Mouse (Mus musculus) heart, embryonic 14.5 days (tissue): ENCODE results near the gene Tmem121. TPM values are rescaled to one million over a fixed set of nuclear protein-coding genes. Genes with fewer than 3 reads are reported as not detected.

Experiments
- ATAC-seq: fragments of 200-750 bp; cut with Nextera tagmentation; 2 replicates; pipeline ENCODE4 v1.8.0; 2017; ENCODE audit warnings: low read depth, moderate TSS enrichment; ENCODE audit not compliant: insufficient number of reproducible peaks, insufficient read depth, low FRiP score
- H3K27ac ChIP-seq, 2 experiments: fragments of 200-500 bp in 1 of 2; fragments of 300-500 bp in 1 of 2; sonication (generic) in 1 of 2; replicated peaks in 1 of 2; 2 replicates each; pipeline ENCODE4 v1.5.1; 2012 to 2014; ENCODE audit warnings: low read depth in 2 of 2, low read length in 2 of 2, control low read depth in 1 of 2, mild to moderate bottlenecking in 1 of 2, mixed read lengths in 1 of 2; ENCODE audit not compliant: control insufficient read depth in 1 of 2, insufficient read depth in 1 of 2
- H3K27me3 ChIP-seq: fragments of 300-500 bp; sonication (generic); 2 replicates; pipeline ENCODE4 v1.6.1; 2014; ENCODE audit warnings: mild to moderate bottlenecking, low read length, control low read depth; ENCODE audit not compliant: control insufficient read depth, insufficient read depth
- H3K36me3 ChIP-seq: fragments of 300-500 bp; sonication (generic); 2 replicates; pipeline ENCODE4 v1.6.1; 2014; ENCODE audit warnings: mild to moderate bottlenecking, control low read depth, low read length, mixed read lengths; ENCODE audit not compliant: control insufficient read depth, insufficient read depth
- H3K4me1 ChIP-seq, 2 experiments: fragments of 200-500 bp in 1 of 2; fragments of 300-500 bp in 1 of 2; sonication (generic) in 1 of 2; 2 replicates each; pipeline ENCODE4 v1.6.1; 2012 to 2014; ENCODE audit warnings: low read length in 2 of 2, control low read depth in 1 of 2, mixed read lengths in 1 of 2; ENCODE audit not compliant: control insufficient read depth in 2 of 2, insufficient read depth in 2 of 2
- H3K4me2 ChIP-seq: fragments of 300-500 bp; sonication (generic); 2 replicates; pipeline ENCODE4 v1.6.1; 2014; ENCODE audit warnings: mild to moderate bottlenecking, low read length
- H3K4me3 ChIP-seq, 2 experiments: fragments of 200-500 bp in 1 of 2; fragments of 300-500 bp in 1 of 2; sonication (generic) in 1 of 2; 2 replicates each; pipeline ENCODE4 v1.5.1; 2012 to 2014; ENCODE audit warnings: low read length in 2 of 2, mild to moderate bottlenecking in 2 of 2, control low read depth in 1 of 2, low read depth in 1 of 2, moderate library complexity in 1 of 2; ENCODE audit not compliant: control insufficient read depth in 1 of 2, insufficient read depth in 1 of 2
- H3K9ac ChIP-seq: fragments of 300-500 bp; sonication (generic); 2 replicates; pipeline ENCODE4 v1.6.1; 2014; ENCODE audit warnings: mild to moderate bottlenecking, low read length
- H3K9me3 ChIP-seq: fragments of 300-500 bp; sonication (generic); 2 replicates; pipeline ENCODE4 v1.6.1; 2016; ENCODE audit warnings: low read length, control low read depth; ENCODE audit not compliant: control insufficient read depth
- WGBS: fragments of 180-500 bp; shearing (Covaris S2); extraction: QIAGEN DNeasy Blood & Tissue Kit; methylation state at CpG from one replicate; pipeline ENCODE4 v1.1.7; 2014; 5-methylcytosine and 5-hydroxymethylcytosine counted together
- polyA plus RNA-seq: library from polyadenylated mRNA; unstranded; fragments of >200 nt; fragmentation: Nextera tagmentation; extraction: Ambion mirVana; gene quantifications from 2 replicates; pipeline ENCODE4 v1.2.1, GENCODE M21; 2014

The Tmem121 gene
- polyA plus RNA-seq, 1 experiment from 2014 or later: 1.2 TPM

DNA sequence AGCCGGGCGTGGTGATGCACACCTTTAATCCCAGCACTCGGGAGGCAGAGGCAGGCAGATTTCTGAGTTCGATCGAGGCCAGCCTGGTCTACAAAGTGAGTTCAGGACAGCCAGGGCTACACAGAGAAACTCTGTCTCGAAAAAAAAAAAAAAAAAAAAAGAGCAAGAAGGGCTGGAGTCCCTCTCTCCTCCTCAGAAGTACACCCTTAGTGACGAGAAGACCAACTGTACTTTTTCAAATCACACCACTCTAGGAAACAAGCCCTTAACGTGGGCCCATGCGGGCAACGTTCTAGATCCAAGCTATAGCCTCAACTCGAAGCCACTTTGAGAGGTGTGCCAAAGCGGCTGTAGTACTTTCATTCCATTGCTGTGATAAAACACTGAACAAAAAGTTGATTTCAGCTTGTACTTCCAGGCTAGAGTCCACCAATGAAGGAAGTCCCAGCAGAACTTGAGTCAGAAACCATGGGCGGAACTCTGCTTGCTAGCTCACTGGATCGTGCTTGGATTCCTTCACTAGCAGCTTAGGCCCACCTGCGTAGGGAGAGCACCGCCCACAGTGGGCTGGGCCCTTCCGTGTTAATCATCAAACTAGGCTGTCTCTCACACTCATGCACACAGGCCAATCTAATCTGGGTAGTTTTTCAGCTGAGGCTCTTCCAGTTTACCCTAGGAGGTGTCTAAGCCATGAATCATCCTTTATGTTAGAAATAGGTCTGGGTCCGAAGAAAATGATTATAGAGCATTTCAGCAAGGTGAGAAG, 8.6 kb upstream of the Tmem121 start:
- ATAC-seq: no peak
- H3K9ac ChIP-seq: no peak overlapping the region
- H3K27ac ChIP-seq: no peak overlapping the region
- no peak overlapping the region for H3K4me3 ChIP-seq
- H3K36me3 ChIP-seq: no peaks in the 10 kb centered on the region
- no peaks in the 10 kb centered on the region for H3K4me1 ChIP-seq
- H3K9me3 ChIP-seq: no peaks in the 10 kb centered on the region
- no peak overlapping the region for H3K4me2 ChIP-seq
- H3K27me3 ChIP-seq: no peaks in the 10 kb centered on the region
- 84% methylated on average over 18 of the region's 18 CpGs for WGBS

DNA sequence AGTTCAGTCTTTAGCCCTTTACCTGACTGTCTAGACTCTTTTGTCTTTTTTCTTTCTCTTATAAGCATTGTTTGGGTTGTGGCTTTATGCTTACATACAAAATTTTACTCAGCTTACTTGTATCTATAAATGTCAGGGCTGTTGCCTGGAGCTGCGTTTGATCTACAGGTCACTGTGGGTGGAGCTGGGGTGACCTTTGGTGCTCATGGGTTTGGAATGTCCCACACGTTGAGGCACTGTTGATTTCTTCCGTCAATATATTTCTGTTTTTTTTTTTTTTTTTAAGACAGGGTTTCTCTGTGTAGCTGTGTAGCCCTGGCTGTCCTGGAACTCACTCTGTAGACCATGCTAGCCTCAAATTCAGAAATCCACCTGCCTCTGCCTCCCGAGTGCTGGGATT, 4.7 kb upstream of the Tmem121 start:
- Histone ChIP-seq H3K27ac (no peak overlapping the region), H3K4me1 (peaks cover 2 to 7% of the 10 kb centered on the region in 2 experiments; a peak in 1 of 4 replicates), H3K4me2 (no peak overlapping the region), H3K36me3 (no peaks in the 10 kb centered on the region), H3K27me3 (peaks cover 17% of the 10 kb centered on the region), H3K4me3 (no peak overlapping the region), H3K9me3 (no peaks in the 10 kb centered on the region), H3K9ac (no peak overlapping the region)
- WGBS: 53% methylated on average over 4 of the region's 4 CpGs
- ATAC-seq: no peak

DNA sequence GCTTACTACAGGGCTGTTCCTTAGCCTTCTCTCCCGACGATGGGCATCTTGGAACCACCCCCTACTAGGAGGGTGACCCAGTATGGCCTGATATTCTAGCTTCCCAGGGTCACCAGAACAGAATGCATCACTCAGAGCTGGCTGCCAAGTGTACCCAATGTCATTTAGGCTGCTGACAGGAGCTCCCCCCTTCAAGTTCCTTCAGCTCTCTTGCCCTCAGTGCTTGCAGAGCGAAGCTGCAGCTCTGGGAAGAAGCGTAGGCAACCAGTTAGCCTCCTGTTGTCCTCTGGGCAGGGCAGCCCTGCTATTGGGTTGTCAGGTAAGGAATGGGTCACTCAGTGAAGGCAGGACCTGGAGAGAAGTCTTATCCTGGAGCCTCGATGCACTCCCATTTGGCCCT, 785 bp upstream of the Tmem121 start:
- Histone ChIP-seq H3K4me2 (no peak overlapping the region), H3K27ac (no peak overlapping the region), H3K27me3 (peaks cover 48% of the 10 kb centered on the region), H3K4me1 (peaks cover 4 to 24% of the 10 kb centered on the region in 2 experiments; a peak in 3 of 4 replicates), H3K9ac (no peak overlapping the region), H3K9me3 (no peaks in the 10 kb centered on the region), H3K4me3 (no peak overlapping the region), H3K36me3 (no peaks in the 10 kb centered on the region)
- 51% methylated on average over 5 of the region's 5 CpGs for WGBS
- no peak for ATAC-seq

DNA sequence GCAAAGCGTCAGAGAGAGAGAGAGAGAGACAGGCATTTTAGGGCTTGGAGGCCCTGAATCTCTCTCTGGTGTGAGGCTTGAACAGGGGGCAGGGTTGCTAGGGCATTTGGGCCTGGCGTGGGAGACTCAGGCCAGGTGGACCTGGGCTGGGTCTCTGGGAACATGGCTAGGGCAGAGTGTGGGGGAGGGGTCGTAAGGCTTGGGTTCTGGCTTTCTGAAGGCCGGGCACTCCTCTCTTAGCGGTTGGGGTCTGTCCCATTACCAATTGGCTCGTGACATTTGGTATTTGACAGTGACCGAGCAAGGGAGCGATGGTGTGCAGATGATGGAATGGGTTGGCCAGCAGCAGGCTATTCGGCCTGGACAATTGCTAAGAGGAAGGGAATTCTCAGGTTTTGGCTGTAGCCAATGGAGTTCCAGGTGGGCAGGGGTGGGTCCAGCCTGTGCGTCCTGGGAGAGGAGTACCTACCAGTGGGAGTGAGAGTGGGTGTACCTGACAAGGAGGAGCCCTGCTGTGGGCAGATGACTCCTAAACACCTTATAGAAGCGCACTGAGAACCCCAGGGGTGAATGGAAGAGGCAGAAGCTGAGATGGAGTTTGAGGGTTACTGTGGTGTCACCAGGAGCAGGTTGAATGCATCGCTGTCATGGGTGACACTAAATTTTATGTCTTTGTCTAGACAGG, 738 bp downstream of the Tmem121 start:
- 44% methylated on average over 12 of the region's 12 CpGs for WGBS
- peak overlapping the region; percentile 56 to 59 for H3K4me3 ChIP-seq
- peak overlapping the region; percentile 64 for H3K9ac ChIP-seq
- peaks cover 48% of the 10 kb centered on the region for H3K27me3 ChIP-seq
- H3K27ac ChIP-seq: no peak overlapping the region
- no peaks in the 10 kb centered on the region for H3K36me3 ChIP-seq
- H3K4me2 ChIP-seq: peak overlapping the region; percentile 88
- no peak for ATAC-seq
- peaks cover 4 to 24% of the 10 kb centered on the region in 2 experiments; a peak in 3 of 4 replicates for H3K4me1 ChIP-seq
- H3K9me3 ChIP-seq: no peaks in the 10 kb centered on the region

DNA sequence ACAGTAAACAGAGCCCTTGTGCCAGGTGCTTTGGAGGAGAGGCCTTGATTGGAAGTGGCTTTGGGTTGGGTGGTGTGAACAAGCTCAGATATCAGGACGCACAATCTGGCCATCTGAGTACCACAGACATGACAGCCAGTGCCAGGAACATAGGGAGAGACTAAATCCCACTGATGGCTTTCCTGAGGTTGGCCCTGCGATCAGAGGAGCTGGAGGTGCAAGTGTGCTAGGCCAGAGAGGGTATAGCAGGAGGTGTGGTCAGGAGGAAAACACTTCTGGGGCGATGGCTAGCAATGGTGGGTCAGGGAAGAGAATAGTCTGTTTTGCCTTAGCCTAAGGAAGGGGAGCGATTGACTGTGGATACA, 1.3 kb downstream of the Tmem121 start:
- WGBS: 50% methylated on average over 4 of the region's 4 CpGs
- Histone ChIP-seq H3K4me1 (peaks cover 4 to 24% of the 10 kb centered on the region in 2 experiments; a peak in 3 of 4 replicates), H3K4me3 (peak overlapping the region in 1 of 2 experiments; percentile 39; a peak in 2 of 4 replicates), H3K36me3 (no peaks in the 10 kb centered on the region), H3K4me2 (peak overlapping the region; percentile 84), H3K27me3 (peaks cover 48% of the 10 kb centered on the region), H3K9ac (no peak overlapping the region), H3K27ac (no peak overlapping the region), H3K9me3 (no peaks in the 10 kb centered on the region)
- ATAC-seq: no peak

DNA sequence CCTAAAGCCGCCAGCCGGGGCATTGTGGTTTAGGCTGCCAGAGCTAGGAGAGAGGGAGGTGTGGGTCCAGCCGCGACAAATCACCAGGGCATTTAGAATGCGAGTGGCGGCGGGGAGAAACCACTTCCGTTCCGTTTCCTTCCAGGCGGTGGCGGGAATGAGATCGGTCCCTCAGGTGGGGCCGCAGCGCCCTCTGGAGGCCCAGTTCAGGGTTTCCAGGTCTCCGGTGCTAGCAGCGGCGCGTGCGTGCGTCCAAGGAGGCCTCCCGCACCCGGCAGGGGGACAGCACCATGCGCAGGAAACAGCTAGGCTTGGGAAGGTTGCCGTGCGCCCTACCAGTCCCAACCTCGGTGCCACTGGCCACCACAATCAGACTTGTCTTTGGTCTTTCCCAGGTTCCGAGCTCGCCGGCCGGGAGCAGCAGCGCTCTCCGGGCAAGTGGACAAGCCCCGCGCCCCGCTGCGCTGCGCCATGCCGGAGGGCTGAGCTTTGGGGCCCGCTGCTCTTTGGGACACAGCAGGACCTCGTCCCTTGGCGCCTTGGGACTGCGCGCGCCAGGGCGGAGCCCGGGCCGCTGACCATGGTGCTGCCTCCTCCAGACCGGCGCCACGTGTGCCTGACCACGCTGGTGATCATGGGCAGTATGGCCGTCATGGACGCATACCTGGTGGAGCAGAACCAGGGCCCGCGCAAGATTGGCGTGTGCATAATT, 2.0 kb downstream of the Tmem121 start:
- H3K4me1 ChIP-seq: peaks cover 4 to 24% of the 10 kb centered on the region in 2 experiments; a peak in 3 of 4 replicates
- H3K4me3 ChIP-seq: peak overlapping the region; percentile 28 to 39
- H3K9me3 ChIP-seq: no peaks in the 10 kb centered on the region
- 2% methylated on average over 56 of the region's 56 CpGs for WGBS
- peaks cover 48% of the 10 kb centered on the region for H3K27me3 ChIP-seq
- H3K4me2 ChIP-seq: peak overlapping the region; percentile 84
- H3K9ac ChIP-seq: no peak overlapping the region
- H3K36me3 ChIP-seq: no peaks in the 10 kb centered on the region
- no peak overlapping the region for H3K27ac ChIP-seq
- no peak; the same call in 1 of the 2 replicates for ATAC-seq

DNA sequence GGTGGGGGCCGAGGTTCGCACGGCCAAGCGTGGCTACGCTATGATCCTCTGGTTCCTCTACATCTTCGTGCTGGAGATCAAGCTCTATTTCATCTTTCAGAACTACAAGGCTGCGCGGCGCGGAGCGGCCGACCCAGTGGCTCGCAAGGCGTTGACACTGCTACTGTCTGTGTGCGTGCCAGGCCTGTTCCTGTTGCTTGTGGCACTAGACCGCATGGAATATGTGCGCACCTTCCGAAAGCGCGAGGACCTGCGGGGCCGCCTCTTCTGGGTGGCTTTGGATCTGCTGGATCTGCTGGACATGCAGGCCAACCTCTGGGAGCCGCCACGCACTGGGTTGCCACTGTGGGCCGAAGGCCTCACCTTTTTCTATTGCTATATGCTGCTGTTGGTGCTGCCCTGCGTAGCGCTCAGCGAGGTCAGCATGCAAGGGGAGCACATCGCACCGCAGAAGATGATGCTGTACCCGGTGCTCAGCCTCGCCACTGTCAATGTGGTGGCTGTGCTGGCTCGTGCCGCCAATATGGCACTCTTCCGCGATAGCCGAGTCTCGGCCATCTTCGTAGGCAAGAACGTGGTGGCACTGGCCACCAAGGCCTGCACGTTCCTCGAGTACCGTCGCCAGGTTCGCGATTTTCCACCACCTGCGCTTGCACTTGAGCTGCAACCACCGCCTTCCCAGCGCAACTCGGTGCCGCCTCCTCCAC, 2.8 kb downstream of the Tmem121 start:
- peak overlapping the region; percentile 84 for H3K4me2 ChIP-seq
- peak overlapping the region in 1 of 2 experiments; percentile 39; a peak in 2 of 4 replicates for H3K4me3 ChIP-seq
- no peak for ATAC-seq
- 83% methylated on average over 51 of the region's 51 CpGs for WGBS
- peaks cover 4 to 24% of the 10 kb centered on the region in 2 experiments; a peak in 3 of 4 replicates for H3K4me1 ChIP-seq
- no peak overlapping the region for H3K9ac ChIP-seq
- no peak overlapping the region for H3K27ac ChIP-seq
- no peaks in the 10 kb centered on the region for H3K9me3 ChIP-seq
- peaks cover 48% of the 10 kb centered on the region for H3K27me3 ChIP-seq
- no peaks in the 10 kb centered on the region for H3K36me3 ChIP-seq
